Mouse (Mus musculus): ENCODE data around the gene Ankrd33.
"Not testable (repeated sequence)": the region's sequence is repeated elsewhere in the genome, so short reads cannot be mapped to it uniquely, and the experiment has no call there.

The Ankrd33 gene

DNA sequence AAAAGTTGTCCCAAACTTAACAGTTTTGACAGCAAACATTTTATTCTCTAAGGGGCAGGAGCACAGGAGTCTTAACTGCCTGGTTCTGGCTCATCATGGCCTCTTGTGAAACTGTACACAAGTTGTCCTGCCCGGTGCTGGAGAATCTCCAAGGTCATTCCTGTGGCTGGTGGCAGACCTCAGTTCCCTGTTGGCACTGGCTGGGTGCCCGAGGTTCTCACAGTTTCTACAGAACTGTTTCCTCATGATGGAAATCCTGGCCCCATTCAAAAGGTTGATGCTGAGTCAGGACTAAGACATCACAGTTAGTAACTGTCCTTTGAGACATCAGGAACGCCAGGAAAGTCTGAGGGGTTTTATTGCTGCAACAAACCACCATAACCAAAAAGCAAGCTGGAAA lies 28.6 kb upstream of the Ankrd33 start:
- peak in 1 of 2 experiments; percentile 54 for DNase-seq (ENCODE audit: low spot score in 2 of 2)

DNA sequence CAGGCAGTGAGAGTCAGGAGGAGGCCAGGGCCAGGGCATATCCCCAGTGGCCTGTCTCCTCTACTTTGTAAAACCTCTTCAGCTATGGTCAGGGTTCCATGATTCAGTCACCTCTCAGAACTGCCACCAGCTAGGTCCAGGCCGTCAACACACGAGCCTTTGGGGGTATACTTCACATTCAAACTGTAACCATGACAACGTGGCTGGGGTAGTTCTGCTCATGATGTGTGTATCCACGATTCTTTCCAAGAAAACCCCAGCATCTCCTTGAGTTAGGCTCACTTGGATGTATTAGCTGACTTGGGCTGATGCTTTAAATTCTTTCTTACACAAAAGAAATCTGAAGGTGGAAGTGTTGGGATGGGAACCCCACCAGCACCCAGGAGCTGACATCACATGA lies 27.3 kb upstream of the Ankrd33 start:
- DNase-seq (ENCODE audit: low spot score in 2 of 2): peak in 1 of 2 experiments; percentile 59

DNA sequence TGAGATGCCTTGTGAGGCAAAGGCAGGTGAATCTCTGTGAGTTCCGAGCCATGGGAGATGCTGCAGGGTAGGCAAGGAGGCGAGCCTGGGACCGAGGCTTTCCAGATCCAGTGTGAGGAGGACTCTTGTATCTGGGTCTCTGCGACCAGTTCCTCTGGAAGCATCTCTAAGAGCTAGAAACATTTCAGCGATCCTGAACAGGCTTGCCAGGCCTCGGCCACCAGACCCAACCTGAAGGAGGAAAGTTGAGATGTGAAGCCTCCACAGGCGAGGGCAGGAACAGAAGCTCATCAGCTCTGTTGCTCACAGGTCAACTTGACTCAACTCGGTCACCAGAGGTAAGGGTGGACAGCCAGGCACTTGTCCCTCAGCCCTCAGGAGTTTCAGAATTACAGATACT lies 24.0 kb upstream of the Ankrd33 start:
- no peak for DNase-seq (ENCODE audit: low spot score in 2 of 2)

DNA sequence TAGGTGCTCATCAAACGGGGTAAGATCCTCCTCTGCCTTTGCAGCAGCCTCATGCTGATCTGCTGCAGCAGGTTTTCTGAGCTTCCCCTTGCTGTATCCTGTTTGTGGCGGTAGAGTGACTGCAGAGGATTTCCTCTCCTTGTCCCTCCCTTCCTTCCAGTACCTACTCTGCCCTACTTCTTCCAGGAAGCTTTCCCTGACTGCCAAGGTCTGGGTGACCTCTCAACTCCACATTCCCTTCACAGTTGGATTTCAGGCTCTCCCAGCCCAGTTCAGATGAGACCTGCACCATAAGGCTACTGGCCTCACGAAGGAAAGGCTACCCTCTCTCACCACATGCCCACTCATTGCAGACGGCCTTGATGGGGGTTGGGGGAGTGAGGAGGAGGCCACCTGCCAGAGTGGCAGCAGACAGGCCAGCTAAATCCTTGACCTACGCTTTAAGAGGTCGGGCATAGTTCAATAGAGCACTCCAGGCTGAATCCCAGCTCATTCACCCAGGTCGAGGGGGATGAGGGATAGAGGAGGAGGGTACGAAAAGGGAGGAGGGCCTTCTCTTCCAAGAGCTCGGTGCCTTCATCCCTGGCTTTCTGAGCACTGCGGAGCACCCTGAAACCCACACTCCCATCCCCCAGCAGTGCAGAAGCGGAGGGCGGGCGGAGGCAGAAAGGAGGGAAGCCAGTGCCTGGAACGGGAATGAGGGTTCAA lies 23.3 kb upstream of the Ankrd33 start:
- DNase-seq (ENCODE audit: low spot score in 2 of 2): peak in 1 of 2 experiments; percentile 38

DNA sequence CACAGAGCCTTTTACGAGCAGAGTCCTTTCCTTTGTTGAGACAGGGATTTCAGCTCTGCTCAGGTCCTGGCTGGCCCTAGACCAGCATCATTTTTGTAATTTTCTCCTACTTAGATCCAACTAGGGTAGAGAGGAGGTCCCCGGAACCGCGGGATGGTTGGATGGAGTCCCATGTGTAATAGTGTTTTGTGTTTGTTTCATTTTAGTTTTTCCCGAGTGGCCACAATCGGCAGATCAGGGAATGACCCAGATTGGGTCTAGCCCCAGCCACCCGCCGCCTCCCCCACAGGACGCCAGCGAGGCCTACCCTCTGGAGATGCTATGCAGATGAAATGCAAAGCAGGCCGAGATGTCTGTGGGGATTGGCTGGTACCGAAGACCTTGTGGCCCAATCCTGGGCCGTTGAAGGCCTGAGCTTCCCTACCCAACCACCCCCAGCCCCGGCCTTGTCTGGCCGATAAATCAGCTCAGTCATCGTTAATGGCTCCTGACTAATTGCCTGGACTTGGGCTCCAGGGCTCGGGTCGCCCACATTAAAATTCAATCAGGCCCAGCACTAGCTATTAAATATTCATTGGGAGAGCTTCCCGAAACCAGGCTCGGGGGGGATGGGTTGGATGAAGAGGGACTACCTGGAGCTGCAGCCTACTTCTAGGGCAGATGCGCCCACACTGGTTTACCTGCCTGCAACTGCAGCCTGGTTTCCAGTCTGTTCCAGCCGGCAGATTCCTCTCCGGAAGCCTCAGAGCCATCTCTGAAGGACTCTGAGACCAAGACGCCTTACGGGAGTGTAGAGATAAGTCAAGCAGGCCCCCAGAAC lies 22.5 kb upstream of the Ankrd33 start:
- peak; percentile 60 to 64 for DNase-seq (ENCODE audit: low spot score in 2 of 2)

DNA sequence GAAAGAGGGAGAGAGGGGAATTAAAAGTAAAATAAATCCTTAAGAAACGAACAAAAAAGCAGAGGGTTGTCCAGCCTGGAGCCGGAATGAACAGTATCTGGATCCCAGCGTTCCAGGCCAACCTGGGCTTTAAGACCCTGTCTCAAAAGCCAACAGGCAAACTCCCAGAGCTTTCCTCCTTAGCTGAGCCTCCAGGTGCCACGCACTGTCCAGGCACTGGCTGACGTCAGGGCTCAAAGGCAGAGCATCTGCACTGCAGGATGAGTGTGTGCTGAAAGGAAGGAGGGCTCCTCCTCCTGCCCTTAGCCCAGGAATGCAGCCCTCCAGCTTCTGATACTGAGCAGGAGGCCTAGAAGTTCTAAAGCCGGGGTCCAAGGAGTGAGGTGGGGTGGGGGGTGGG lies 21.6 kb upstream of the Ankrd33 start:
- no peak for DNase-seq (ENCODE audit: low spot score in 2 of 2)

DNA sequence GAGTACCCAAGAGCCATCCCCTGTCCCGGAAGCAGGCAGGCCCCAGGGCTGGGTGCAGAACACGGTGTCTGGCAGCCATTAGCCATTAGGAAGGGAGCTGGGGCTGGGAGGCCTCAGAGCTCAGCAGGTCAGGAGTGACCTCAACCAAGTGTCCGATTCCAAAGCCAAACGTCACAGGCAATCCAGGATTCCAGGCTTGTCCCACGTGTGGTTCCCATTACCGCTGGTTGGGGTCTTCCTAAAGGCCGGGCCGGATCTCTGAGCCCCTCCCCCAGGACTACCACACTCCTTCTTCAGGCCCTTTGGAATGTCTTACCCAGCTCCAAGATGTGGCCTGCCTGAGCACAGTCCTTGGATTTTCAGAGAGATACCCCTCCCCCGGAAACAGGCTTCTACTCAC lies 20.6 kb upstream of the Ankrd33 start:
- DNase-seq (ENCODE audit: low spot score in 2 of 2): no peak

DNA sequence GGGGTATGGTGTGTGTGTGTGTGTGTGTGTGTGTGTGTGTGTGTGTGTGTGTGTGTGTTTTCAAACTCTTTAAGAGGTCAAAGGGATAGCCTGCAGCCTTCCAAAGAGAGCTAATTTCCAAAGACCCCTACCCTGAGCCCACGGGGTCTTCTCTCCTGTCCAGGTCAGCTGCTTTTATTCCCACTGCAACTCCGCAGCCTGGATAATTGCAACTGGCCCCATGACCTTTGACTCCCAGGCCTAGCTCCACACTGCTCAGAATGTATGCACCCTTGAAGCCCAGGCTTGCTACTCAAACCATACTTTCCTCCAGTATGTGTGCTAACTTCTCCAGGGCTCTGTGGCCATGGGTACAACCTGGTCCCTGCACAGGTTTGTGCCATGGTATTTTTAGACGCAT lies 20.2 kb upstream of the Ankrd33 start:
- DNase-seq (ENCODE audit: low spot score in 2 of 2): no peak

DNA sequence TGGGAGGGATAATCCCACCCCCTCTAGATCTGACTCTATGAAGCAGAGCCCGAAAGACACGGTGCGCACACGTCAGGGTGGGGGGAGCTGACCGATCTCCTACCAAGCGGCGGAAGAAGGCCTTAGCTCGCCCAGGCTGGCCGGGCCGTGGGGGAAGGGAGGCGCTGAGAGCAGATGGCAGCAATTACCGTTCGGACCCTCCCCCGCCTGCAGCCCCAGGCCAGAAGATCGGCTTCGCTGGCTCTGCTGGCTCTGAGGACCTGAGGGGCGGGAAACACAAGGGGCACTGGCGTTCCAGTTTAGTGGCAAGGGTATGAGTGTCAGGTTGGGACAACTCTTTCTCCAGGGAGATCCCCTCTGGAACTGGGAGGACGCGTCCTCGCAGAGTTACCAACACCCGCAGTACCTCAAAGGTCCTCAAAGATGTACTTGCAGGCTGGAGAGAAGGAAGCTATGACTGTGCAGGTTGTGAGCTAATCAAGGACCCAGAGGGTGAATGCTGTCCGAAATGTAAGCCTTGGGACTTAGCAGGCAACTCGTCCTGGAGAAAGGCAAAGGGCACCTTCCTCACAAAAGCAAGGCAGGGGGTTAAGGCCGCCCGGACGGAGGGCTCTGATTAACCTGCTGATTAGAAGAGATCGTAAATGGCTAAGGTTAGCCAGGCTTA lies 17.4 kb upstream of the Ankrd33 start:
- DNase-seq (ENCODE audit: low spot score in 2 of 2): no peak

DNA sequence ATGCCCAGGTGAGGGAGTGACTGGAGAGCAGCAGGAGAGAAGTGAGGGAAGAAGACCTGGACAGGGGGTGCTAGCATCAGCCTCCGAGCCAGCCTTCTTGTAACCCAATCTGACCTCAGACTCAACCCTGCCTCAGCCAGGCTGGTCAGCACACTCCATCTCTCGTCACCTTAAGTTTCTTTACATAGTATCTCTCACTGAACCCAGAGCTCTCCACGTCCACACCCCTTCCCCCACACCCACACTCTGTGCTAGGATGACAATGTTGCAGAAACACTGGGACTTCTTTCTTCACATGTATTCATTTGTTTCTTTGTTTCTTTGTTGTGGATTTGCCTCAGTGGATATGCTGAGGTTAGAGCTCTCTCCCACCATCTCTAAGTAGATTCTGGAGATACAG lies 14.6 kb upstream of the Ankrd33 start:
- DNase-seq (ENCODE audit: low spot score in 2 of 2): no peak

DNA sequence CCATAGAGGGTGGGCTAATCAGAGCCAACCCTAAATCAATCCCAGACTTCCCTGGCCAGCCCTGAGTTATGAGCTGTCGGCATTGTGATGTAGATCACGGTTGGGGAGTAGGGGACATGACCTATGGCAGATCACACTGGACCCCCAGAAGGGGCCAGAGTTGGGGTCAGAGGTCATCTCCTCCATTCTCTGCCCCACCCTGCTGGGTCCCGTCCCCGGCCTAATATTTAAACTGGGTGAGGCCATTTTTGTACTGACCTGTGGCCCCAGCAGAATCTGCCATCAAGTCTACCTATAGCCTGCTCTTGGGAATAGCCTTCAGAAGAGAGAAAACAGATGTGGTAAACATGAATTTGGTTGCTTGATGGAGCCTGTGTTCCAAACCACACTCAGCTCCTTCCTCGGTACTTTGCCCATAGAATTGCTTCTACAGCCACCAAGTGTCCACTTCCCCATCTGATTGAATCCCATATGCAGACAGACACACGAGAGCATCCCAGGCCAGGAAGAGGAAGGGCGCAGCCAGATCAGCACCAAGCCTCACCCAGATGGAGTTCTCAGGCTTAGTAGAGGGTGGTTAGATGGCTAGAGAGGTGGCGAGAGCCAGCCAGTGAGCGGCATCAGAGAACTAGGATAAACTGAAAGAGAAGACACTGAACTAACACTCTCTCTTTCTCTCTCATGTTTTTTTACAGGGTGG lies 11.8 kb upstream of the Ankrd33 start:
- DNase-seq (ENCODE audit: low spot score in 2 of 2): no peak

DNA sequence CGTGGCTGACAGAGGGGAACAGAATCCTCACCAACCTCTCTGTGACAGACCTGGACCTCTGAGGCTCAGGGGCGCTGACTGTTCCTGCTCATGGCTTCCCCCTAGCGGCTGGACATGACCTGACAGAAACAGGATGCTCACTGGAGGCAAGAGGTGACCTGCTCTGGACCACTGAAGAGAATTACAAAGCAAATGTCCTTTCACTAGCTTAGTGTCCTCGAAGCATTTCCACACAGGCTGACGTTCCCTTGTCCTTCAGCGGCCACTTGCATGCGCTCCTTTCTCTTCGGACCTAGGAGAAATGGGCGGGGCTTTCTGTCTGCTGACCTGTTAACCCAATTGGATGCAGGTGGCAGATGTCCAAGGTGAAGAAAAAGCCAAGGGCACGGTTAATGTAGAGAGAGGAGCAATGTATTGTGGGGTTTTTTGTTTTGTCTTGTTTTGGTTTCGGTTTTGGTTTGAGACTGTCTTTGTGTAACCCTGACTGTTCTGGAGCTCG lies 10.0 kb upstream of the Ankrd33 start:
- DNase-seq (ENCODE audit: low spot score in 2 of 2): peak; percentile 57 to 72

DNA sequence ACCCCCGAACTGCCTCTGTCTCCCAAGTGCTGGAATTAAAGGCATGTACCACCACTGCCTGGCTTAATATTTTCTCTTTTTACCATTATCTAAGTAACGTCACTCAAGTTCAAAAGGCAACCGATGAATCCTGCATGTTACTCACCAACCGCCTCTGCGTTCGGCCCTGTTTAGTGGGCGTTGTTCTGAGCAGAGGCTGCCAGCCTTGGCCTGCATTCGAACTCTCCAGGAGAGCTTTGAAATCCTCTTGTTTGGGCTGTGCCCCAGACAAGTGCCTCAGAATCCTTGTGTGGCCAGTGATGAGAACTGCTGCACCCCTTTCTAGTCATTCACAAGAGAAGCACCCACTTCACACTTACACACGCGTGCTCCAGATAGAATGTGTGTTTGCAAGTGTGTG lies 9.5 kb upstream of the Ankrd33 start:
- no peak for DNase-seq (ENCODE audit: low spot score in 2 of 2)

DNA sequence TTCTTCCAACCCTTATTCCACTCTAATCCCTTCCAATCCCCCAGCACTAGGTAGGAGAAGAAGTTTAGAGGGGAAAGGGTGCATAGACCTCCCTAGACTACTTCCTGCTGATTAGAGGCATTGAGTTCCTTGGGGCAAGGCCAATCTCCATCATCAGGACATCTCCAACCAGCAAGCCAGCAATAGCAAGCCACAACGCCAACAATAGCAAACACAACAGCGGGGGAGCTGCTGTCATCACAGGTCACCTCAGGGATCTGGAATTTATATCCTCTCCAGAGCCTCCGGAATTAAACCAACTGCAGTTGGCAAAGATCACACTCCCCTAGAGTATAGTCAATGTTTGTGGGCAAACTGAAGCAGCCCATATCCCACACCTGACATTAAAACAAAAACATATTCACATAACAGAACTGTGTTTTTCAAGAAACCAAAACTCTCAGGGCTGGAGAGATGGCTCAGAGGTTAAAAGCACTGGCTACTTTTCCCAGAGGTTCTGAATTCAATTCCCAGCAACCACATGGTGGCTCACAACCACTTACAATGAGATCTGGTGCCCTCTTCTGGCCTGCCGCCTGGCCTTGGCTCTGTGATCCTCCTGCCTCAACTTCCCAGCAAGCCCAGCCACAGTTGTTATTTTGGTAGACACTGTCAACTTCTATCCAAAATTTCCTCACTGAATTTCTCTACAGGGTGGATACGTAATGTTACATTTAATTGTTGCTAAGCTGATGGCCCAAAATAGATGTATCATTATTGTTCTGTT lies 7.5 kb upstream of the Ankrd33 start:
- no peak for DNase-seq (ENCODE audit: low spot score in 2 of 2)

DNA sequence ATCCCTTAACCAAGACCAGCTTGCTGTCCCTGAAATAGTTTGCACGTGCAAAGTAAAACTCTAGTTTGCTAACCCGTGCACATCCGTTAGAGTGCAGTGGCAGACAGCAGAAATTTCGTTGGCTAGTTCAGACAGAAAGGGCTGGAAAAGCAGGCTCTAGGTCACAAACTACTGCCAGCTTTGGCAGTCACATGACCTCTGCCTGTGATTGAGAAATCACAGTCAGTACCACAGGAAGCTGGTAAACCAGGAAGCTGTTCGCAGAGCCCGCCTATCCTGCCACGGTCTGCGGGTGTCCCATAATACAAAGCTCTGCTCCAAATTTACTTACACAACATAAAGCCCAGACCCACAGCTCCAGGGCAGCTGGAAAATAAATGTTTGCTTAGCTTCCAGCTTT lies 2.4 kb upstream of the Ankrd33 start:
- no peak for DNase-seq (ENCODE audit: low spot score in 2 of 2)

DNA sequence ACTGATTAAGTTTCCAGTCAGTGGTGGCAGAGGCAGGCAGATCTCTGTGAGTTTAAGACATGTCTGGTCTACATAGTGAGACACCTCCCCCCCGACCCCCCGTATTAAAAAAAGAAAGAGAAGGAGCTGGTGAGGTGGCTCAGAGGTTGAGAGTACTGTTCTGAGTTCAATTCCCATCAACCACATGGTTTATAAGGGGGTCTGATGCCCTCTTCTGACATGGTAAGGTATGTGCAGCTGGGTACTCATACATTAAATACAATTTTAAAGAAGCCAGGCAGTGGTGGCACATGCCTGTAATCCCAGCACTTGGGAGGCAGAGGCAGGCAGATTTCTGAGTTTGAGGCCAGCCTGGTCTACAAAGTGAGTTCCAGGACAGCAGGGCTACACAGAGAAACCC lies 1.8 kb upstream of the Ankrd33 start:
- DNase-seq (ENCODE audit: low spot score in 2 of 2): not testable (repeated sequence)

DNA sequence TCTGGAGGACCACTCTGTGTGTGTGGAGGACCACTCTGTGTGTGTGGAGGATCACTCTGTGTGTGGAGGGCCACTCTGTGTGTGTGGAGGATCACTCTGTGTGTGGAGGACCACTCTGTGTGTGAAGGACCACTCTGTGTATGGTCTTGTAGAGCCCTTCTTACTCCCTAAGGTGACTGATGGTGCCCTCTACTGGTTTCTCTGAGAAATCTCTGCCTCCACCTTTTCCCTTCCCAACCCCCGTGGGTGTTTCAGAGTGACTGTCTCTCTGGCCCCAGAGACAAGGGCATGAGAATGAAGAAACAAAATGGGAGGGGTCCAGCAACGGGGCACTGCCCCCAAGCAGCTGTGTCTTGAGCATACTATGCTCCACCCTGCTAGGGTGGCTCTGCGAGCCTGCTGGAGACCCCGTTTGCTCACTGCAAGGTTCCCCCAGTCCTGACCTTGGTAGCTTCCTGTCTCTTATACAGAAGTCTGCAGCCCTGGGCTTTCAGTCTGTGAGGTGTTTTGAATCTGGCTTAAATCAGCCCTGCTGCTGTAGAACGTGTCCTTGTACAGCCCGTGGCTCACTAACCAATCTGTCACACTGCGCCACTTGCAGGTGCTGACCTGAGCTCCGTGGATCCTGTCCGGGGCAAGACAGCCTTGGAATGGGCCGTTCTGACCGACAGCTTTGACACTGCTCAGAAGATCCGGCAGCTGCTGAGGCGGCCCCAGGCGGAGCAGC lies 3.0 kb downstream of the Ankrd33 start:
- DNase-seq (ENCODE audit: low spot score in 2 of 2): no peak

DNA sequence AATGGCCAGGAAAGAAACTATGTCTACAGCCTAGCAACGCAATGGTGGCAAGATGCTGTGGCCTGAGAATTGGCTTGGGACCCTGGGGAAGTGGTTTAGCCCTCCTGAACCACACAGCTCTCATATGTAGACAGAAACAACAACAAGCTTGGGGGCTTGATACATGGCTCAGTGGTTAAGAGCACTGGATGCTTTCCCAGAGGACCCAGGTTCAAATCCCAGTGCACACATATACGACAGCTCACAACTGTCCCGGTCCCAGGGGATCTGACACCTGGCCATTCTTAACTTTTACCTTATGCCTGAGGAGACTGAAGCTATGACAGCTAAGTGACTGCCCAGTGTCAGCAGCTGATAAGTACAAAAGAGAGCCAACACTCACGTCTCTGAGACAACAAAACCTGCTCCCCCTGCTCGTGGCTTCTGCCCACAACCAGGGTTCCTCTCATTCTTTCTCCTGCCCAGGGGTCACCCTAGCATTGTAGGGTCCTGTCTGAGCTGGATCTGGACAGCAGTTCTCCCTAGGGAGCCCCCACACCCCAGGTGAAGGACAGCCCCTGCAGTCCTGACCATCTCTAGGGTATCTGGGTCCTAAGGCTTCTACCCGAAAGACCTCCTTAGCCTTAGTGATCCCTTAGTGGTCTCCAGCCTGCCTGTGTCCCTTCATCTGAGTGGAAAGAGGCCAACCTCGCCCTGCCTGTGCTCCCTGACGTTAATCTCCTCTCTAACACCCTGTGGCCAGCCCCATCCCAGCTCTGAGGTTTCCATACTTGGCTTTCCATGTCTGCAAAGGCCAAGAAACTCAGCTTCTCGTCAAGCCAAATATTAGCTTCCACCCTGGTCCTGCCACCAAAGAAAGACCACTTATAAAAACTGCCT lies 6.1 kb downstream of the Ankrd33 start:
- DNase-seq (ENCODE audit: low spot score in 2 of 2): peak in 1 of 2 experiments; percentile 13

DNA sequence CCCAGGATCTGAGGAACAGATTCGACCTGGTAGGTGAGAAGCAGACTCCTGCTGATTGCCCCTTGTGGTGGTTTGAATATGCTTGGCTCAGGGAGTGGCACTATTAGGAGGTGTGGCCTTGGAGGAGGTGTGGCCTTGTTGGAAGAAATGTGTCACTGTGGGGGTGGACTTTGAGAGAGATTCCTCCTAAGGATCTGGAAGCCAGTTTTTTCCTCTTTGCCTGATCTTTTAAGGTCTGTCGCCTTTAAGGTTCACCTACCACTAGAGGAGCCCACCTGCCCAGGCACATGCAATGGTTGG lies 6.7 kb downstream of the Ankrd33 start:
- no peak for DNase-seq (ENCODE audit: low spot score in 2 of 2)

DNA sequence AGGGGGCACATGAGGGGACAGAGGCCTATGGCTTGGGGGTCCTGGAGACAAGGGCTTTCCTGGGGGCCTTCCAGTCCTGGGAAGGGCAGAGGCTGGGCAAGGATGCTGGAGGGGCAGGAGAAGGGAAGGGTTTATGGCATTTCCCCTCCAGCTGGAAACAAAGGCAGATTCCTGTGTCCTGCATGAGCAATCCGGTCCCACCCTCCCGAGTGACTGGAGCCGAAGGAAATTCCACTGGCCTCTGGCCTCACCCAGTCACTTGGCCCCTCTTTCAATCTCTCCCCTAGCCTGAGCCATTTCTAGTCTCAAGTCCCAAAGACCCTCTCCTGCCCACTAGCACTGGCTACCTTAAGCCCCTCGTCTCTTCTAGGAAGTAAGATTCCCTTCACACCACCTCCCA lies 7.6 kb downstream of the Ankrd33 start:
- DNase-seq (ENCODE audit: low spot score in 2 of 2): no peak
